Mouse (Mus musculus): ENCODE measurements around the gene AC109138.7. TPM values are rescaled to one million over a fixed set of nuclear protein-coding genes. Genes with fewer than 3 reads are reported as not detected.

The AC109138.7 gene
- total RNA-seq, 1 experiment = not detected

- TF ChIP-seq ZNF384 (IDR thresholded peaks at IDR 0.05; ENCODE audit: low read depth, low read length) (no peak), CHD2 (IDR thresholded peaks at IDR 0.05; ENCODE audit: low read depth, low read length) (no peak), MAFK (IDR thresholded peaks at IDR 0.05; ENCODE audit: insufficient read depth, low read depth, low read length) (no peak), ZC3H11A (IDR thresholded peaks at IDR 0.05; ENCODE audit: borderline replicate concordance, low read depth, low read length) (no peak), HCFC1 (IDR thresholded peaks at IDR 0.05; ENCODE audit: borderline replicate concordance, insufficient read depth, low read length) (no peak)
- in situ Hi-C loops (cut with MboI; ENCODE audit: low sequenced_read_pairs in 2 of 2, unreplicated experiment in 2 of 2) = no loop called here
- Histone ChIP-seq H3K4me3 (ENCODE audit: insufficient read depth in 1 of 2, low read depth in 1 of 2, low read length in 2 of 2, poor library complexity in 1 of 2, severe bottlenecking in 1 of 2) (no peak overlapping the region), H3K9ac (ENCODE audit: insufficient read depth, low read depth, low read length, poor library complexity, severe bottlenecking) (no peak overlapping the region), H3K27ac (ENCODE audit: insufficient read depth, low read depth, low read length, poor library complexity, severe bottlenecking) (no peak overlapping the region), H3K9me3 (ENCODE audit: control insufficient read depth, insufficient read depth, low read depth, low read length) (no peaks in the 10 kb centered on the region), H3K36me3 (ENCODE audit: control insufficient read depth, insufficient read depth, low read length, poor library complexity, severe bottlenecking) (no peaks in the 10 kb centered on the region), H3K4me1 (ENCODE audit: control insufficient read depth in 2 of 2, insufficient read depth in 2 of 2, low read length in 2 of 2, poor library complexity in 1 of 2) (peaks cover 0 to 2% of the 10 kb centered on the region in 2 experiments; a peak in 1 of 4 replicates)
- no peak for DNase-seq (ENCODE audit: low read depth, low spot score)
These were observed 47.0 kb downstream of the AC109138.7 start for GRCm38 (mm10) chr19:4261038-4261698.

- Histone ChIP-seq H3K4me1 (ENCODE audit: control insufficient read depth in 2 of 2, insufficient read depth in 2 of 2, low read length in 2 of 2, poor library complexity in 1 of 2) (peaks cover 0 to 2% of the 10 kb centered on the region in 2 experiments; a peak in 1 of 4 replicates), H3K36me3 (ENCODE audit: control insufficient read depth, insufficient read depth, low read length, poor library complexity, severe bottlenecking) (no peaks in the 10 kb centered on the region), H3K27ac (ENCODE audit: insufficient read depth, low read depth, low read length, poor library complexity, severe bottlenecking) (no peak overlapping the region), H3K9me3 (ENCODE audit: control insufficient read depth, insufficient read depth, low read depth, low read length) (no peaks in the 10 kb centered on the region), H3K4me3 (ENCODE audit: insufficient read depth in 1 of 2, low read depth in 1 of 2, low read length in 2 of 2, poor library complexity in 1 of 2, severe bottlenecking in 1 of 2) (no peak overlapping the region), H3K9ac (ENCODE audit: insufficient read depth, low read depth, low read length, poor library complexity, severe bottlenecking) (no peak overlapping the region)
- DNase-seq (ENCODE audit: low read depth, low spot score) = no peak
- TF ChIP-seq MAFK (IDR thresholded peaks at IDR 0.05; ENCODE audit: insufficient read depth, low read depth, low read length) = no peak
- no peak for TF ChIP-seq ZC3H11A (IDR thresholded peaks at IDR 0.05; ENCODE audit: borderline replicate concordance, low read depth, low read length)
- TF ChIP-seq ZNF384 (IDR thresholded peaks at IDR 0.05; ENCODE audit: low read depth, low read length) = no peak
- in situ Hi-C loops (cut with MboI; ENCODE audit: low sequenced_read_pairs in 2 of 2, unreplicated experiment in 2 of 2) = no loop called here
These were observed 48.6 kb downstream of the AC109138.7 start for GRCm38 (mm10) chr19:4262756-4263155.

GRCm38 (mm10) chr19:4263702-4264101, 49.5 kb downstream of the AC109138.7 start:
- H3K27ac ChIP-seq (ENCODE audit: insufficient read depth, low read depth, low read length, poor library complexity, severe bottlenecking) = no peak overlapping the region
- H3K4me3 ChIP-seq (ENCODE audit: insufficient read depth in 1 of 2, low read depth in 1 of 2, low read length in 2 of 2, poor library complexity in 1 of 2, severe bottlenecking in 1 of 2) = peak overlapping the region in 1 of 2 experiments; percentile 28; a peak in 1 of 4 replicates
- H3K9me3 ChIP-seq (ENCODE audit: control insufficient read depth, insufficient read depth, low read depth, low read length) = no peaks in the 10 kb centered on the region
- H3K36me3 ChIP-seq (ENCODE audit: control insufficient read depth, insufficient read depth, low read length, poor library complexity, severe bottlenecking) = no peaks in the 10 kb centered on the region
- DNase-seq (ENCODE audit: low read depth, low spot score) = no peak
- no peak for TF ChIP-seq ZC3H11A (IDR thresholded peaks at IDR 0.05; ENCODE audit: borderline replicate concordance, low read depth, low read length)
- TF ChIP-seq HCFC1 (IDR thresholded peaks at IDR 0.05; ENCODE audit: borderline replicate concordance, insufficient read depth, low read length) = no peak
- TF ChIP-seq ZNF384 (IDR thresholded peaks at IDR 0.05; ENCODE audit: low read depth, low read length) = no peak
- no peak for TF ChIP-seq MAFK (IDR thresholded peaks at IDR 0.05; ENCODE audit: insufficient read depth, low read depth, low read length)
- peak overlapping the region; percentile 6; the same call in 1 of the 2 replicates for H3K9ac ChIP-seq (ENCODE audit: insufficient read depth, low read depth, low read length, poor library complexity, severe bottlenecking)
- H3K4me1 ChIP-seq (ENCODE audit: control insufficient read depth in 2 of 2, insufficient read depth in 2 of 2, low read length in 2 of 2, poor library complexity in 1 of 2) = peaks cover 0 to 2% of the 10 kb centered on the region in 2 experiments; a peak in 1 of 4 replicates
- in situ Hi-C loops (cut with MboI; ENCODE audit: low sequenced_read_pairs in 2 of 2, unreplicated experiment in 2 of 2) = no loop called here

GRCm38 (mm10) chr19:4264171-4264780, 50.1 kb downstream of the AC109138.7 start:
- Histone ChIP-seq H3K9ac (ENCODE audit: insufficient read depth, low read depth, low read length, poor library complexity, severe bottlenecking) (no peak overlapping the region), H3K27ac (ENCODE audit: insufficient read depth, low read depth, low read length, poor library complexity, severe bottlenecking) (no peak overlapping the region), H3K4me3 (ENCODE audit: insufficient read depth in 1 of 2, low read depth in 1 of 2, low read length in 2 of 2, poor library complexity in 1 of 2, severe bottlenecking in 1 of 2) (no peak overlapping the region), H3K36me3 (ENCODE audit: control insufficient read depth, insufficient read depth, low read length, poor library complexity, severe bottlenecking) (no peaks in the 10 kb centered on the region), H3K4me1 (ENCODE audit: control insufficient read depth in 2 of 2, insufficient read depth in 2 of 2, low read length in 2 of 2, poor library complexity in 1 of 2) (peaks cover 0 to 2% of the 10 kb centered on the region in 2 experiments; a peak in 1 of 4 replicates), H3K9me3 (ENCODE audit: control insufficient read depth, insufficient read depth, low read depth, low read length) (no peaks in the 10 kb centered on the region)
- TF ChIP-seq CHD2 (IDR thresholded peaks at IDR 0.05; ENCODE audit: low read depth, low read length) (no peak), ZC3H11A (IDR thresholded peaks at IDR 0.05; ENCODE audit: borderline replicate concordance, low read depth, low read length) (no peak), HCFC1 (IDR thresholded peaks at IDR 0.05; ENCODE audit: borderline replicate concordance, insufficient read depth, low read length) (no peak), ZNF384 (IDR thresholded peaks at IDR 0.05; ENCODE audit: low read depth, low read length) (no peak), MAFK (IDR thresholded peaks at IDR 0.05; ENCODE audit: insufficient read depth, low read depth, low read length) (no peak)
- DNase-seq (ENCODE audit: low read depth, low spot score) = no peak
- in situ Hi-C loops (cut with MboI; ENCODE audit: low sequenced_read_pairs in 2 of 2, unreplicated experiment in 2 of 2) = no loop called here
